In genomic region chr9:88746687-88747086, GRCm38 (mm10) we compare ENCODE assay signal across 13 mouse cellular contexts. TPM values are rescaled to one million over a fixed set of nuclear protein-coding genes. Genes with fewer than 3 reads are reported as not detected.
A peak's percentile ranks its signal among the peaks of the same experiment; 100 is the strongest.
DNase-seq lines count a peak whose midpoint lies in the region; ATAC-seq and TF ChIP-seq lines count a peak whose summit lies in the region.
"Not testable (repeated sequence)": the region's sequence is repeated elsewhere in the genome, so short reads cannot be mapped to it uniquely, and the experiment has no call there.
"Had no signal": no experiment of that assay in that cellular context is flagged by ENCODE, and none has a peak within 500 bp of the region (broad histone marks: within the 10 kb centered on the region; RNA-seq: fewer than 3 reads in every experiment).

No protein-coding gene starts in this region.

- not testable (repeated sequence) for H3K27ac ChIP-seq in kidney, adult 2 months (ENCODE audit: insufficient read depth, low read depth, low read length)

- H3K36me3 ChIP-seq in kidney, adult 2 months (ENCODE audit: control insufficient read depth, insufficient read depth, low read length): not testable (repeated sequence)

- peak; percentile 78 for ATAC-seq in activated CD4-positive, CD25-positive, alpha-beta regulatory T cell, adult 4 months
- ATAC-seq in granulocyte monocyte progenitor cell, adult 5-6 weeks (replicated peaks; ENCODE audit: poor library complexity, severe bottlenecking): peak; percentile 94

- TF ChIP-seq CTCF in kidney, adult 2 months (conservative IDR thresholded peaks at IDR 0.05; ENCODE audit: insufficient read depth, insufficient read length, low read depth, low read length): not testable (repeated sequence)

- not testable (repeated sequence) for H3K27me3 ChIP-seq in kidney, adult 2 months (replicated peaks; ENCODE audit: control insufficient read depth, insufficient read depth, low read length)

- WGBS in kidney, adult 2 months: 83% methylated on average over 1 of the region's 2 CpGs

- not testable (repeated sequence) for H3K4me3 ChIP-seq in kidney, adult 2 months (ENCODE audit: insufficient read depth, low read depth, low read length)

- TF ChIP-seq POLR2A in kidney, adult 2 months (IDR thresholded peaks at IDR 0.05; ENCODE audit: low read depth, low read length): not testable (repeated sequence)

- DNase-seq in cerebellum, postnatal 10 days: peak; percentile 47 to 52
- DNase-seq in kidney, adult 2 months: peak; percentile 38
- DNase-seq in layer of hippocampus, adult 9-10 months (ENCODE audit: low spot score): peak; percentile 40
- peak; percentile 58 for DNase-seq in lung, postnatal 10 days
- peak; percentile 14 for DNase-seq in right cerebral cortex, adult 18-20 months
- DNase-seq in thymus, postnatal 36 days: peak; percentile 25 to 27

- H3K4me1 ChIP-seq in kidney, adult 2 months (ENCODE audit: control insufficient read depth, insufficient read depth, low read length): not testable (repeated sequence)

RNA-seq across cellular contexts. Expression of gene Bcl2a1d, which starts 15.0 kb away (rescaled TPM):
- 100 to 1,000 TPM in 1 of 2 experiments, 10 to 100 TPM in 1; 91.4 to 139 TPM for polyA plus RNA-seq in activated CD4-positive, CD25-positive, alpha-beta regulatory T cell, adult 4 months (2017; shearing (Covaris generic))
- total RNA-seq in granulocyte monocyte progenitor cell, adult 5-6 weeks (2014; fragmentation: Nextera tagmentation): not detected in 2 replicates
- 1.5 TPM in 1 of 2 replicates, not detected in the other for total RNA-seq in granulocyte monocyte progenitor cell, adult 5-6 weeks (2017)
- 0.86 and 2.5 TPM in 2 replicates for polyA plus RNA-seq in kidney, adult 2 months (2012; rRNA removed)
- polyA plus RNA-seq: erythroblast, embryonic 14.5 days; limb, embryonic 10.5 days; liver, embryonic 16.5 days; midbrain, embryonic 13.5 days; neural tube, embryonic 11.5 days had no signal

RNA-seq across cellular contexts. Expression of gene Mthfsl, which starts 26.6 kb away (rescaled TPM):
- polyA plus RNA-seq in activated CD4-positive, CD25-positive, alpha-beta regulatory T cell, adult 4 months (2017; shearing (Covaris generic)): 100 to 1,000 TPM in 1 of 2 experiments, 10 to 100 TPM in 1; 95.6 to 109 TPM
- 20.8 and 41.6 TPM in 2 replicates for total RNA-seq in granulocyte monocyte progenitor cell, adult 5-6 weeks (2014; fragmentation: Nextera tagmentation)
- 14.0 and 22.6 TPM in 2 replicates for total RNA-seq in granulocyte monocyte progenitor cell, adult 5-6 weeks (2017)
- polyA plus RNA-seq in kidney, adult 2 months (2012; rRNA removed): 38.5 and 49.3 TPM in 2 replicates

Comparison
In these comparisons a context has a peak if more than half of its experiments do, and no peak if none do; other contexts are left out.
1. RNA of gene Bcl2a1d, which starts 15.0 kb away (polyA plus RNA-seq): 91.4 to 139 TPM in activated CD4-positive, CD25-positive, alpha-beta regulatory T cell, adult 4 months; 0.86 to 2.5 TPM in kidney, adult 2 months; every median in the first group is over 10 times any median in the second.
2. Peak in every context shown above with its lines, with median percentiles within 50 percentile points of each other: DNase-seq.